Mouse (Mus musculus) thymus, adult 2 months (tissue): Measurements from ENCODE around the gene Srrm1. TPM values are rescaled to one million over a fixed set of nuclear protein-coding genes. Genes with fewer than 3 reads are reported as not detected.

Experiments
- DNase-seq: peaks from one replicate; pipeline ENCODE4 v3.0.0; 2021
- H3K27ac ChIP-seq: fragments of 200-500 bp; 2 replicates; pipeline ENCODE4 v1.5.1; 2012; ENCODE audit warnings: low read length, control low read depth; ENCODE audit not compliant: control insufficient read depth, insufficient read depth
- H3K27me3 ChIP-seq: fragments of 200-500 bp; 2 replicates; pipeline ENCODE4 v1.6.1; 2012; ENCODE audit warnings: mild to moderate bottlenecking, low read length, moderate library complexity, mixed read lengths; ENCODE audit not compliant: control insufficient read depth, insufficient read depth
- H3K36me3 ChIP-seq: fragments of 200-500 bp; 2 replicates; pipeline ENCODE4 v1.6.1; 2012; ENCODE audit warnings: mild to moderate bottlenecking, low read length, moderate library complexity; ENCODE audit not compliant: control insufficient read depth, insufficient read depth
- H3K4me1 ChIP-seq: fragments of 200-500 bp; replicated peaks from 2 replicates; pipeline ENCODE4 v1.6.1; 2012; ENCODE audit warnings: low read length; ENCODE audit not compliant: control insufficient read depth, insufficient read depth
- H3K4me3 ChIP-seq: fragments of 200-500 bp; 2 replicates; pipeline ENCODE4 v1.5.1; 2012; ENCODE audit warnings: mild to moderate bottlenecking, low read length, control low read depth, moderate library complexity; ENCODE audit not compliant: control insufficient read depth, insufficient read depth
- CTCF ChIP-seq: fragments of 200-500 bp; IDR thresholded peaks from 2 replicates; pipeline ENCODE4 v1.5.1; 2012; ENCODE audit warnings: mild to moderate bottlenecking, control low read depth, low read length, moderate library complexity, borderline replicate concordance; ENCODE audit not compliant: control insufficient read depth, poor library complexity, insufficient read depth; ENCODE audit errors: extremely low read depth
- POLR2A ChIP-seq: fragments of 200-500 bp; IDR thresholded peaks from 2 replicates; pipeline ENCODE4 v1.6.1; 2012; ENCODE audit warnings: mild to moderate bottlenecking, low read length, control low read depth, moderate library complexity; ENCODE audit not compliant: control insufficient read depth, poor library complexity, insufficient read depth; ENCODE audit errors: extremely low read depth
- WGBS: fragments of 180-500 bp; shearing (Covaris S2); methylation state at CpG from one replicate; pipeline ENCODE4 v1.1.7; 2018; 5-methylcytosine and 5-hydroxymethylcytosine counted together
- polyA plus RNA-seq: library from polyadenylated mRNA; depleted of rRNA; stranded (reverse); fragments of >200 nt; gene quantifications from 2 replicates; pipeline ENCODE4 v1.2.3, GENCODE M21; 2012

Srrm1 gene
- polyA plus RNA-seq, 1 experiment = 41.0 TPM

DNA sequence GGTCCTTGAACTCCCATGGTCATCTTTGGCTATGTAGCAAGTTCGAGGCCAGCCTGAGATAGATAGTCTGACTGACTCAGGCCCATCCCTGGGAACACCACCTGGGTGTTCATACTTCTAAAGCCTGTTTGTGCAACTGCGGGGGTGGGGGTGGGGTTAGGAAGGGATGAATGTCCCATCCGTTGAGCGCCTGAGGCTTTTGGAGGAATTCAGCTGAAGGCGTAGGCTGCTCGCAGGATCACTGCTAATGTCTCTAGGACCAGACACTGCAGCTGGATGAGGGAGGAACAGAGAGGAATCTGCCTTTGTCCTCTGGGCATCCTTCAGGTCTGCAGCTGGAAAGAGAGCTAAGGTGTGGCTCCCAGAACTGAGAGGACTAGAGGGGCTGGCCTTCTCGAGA is 41.5 kb upstream of the Srrm1 start:
- Histone ChIP-seq H3K4me3 (no peak overlapping the region), H3K4me1 (no peaks in the 10 kb centered on the region), H3K27me3 (peaks cover 6% of the 10 kb centered on the region; the same call in 1 of the 2 replicates), H3K36me3 (no peaks in the 10 kb centered on the region), H3K27ac (no peak overlapping the region)
- 93% methylated on average over 7 of the region's 7 CpGs for WGBS
- TF ChIP-seq POLR2A (no peak), CTCF (no peak)
- no peak for DNase-seq

DNA sequence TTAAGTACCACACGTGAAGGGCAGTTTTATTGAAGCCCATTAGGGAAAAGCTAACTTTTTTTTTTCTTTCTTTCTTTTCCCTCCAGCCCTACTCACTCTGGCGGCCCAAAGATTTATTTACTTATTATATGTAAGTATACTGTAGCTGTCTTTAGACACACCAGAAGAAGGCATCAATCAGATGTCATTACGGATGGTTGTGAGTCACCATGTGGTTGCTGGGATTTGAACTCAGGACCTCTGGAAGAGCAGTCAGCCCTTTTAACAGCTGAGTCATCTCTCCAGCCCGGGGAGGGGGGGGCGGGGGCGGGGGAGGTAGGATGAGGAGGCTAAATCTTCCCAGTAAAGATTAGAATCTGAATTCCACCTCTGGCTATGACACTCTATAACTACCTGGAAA is 40.3 kb upstream of the Srrm1 start:
- no peak for DNase-seq

DNA sequence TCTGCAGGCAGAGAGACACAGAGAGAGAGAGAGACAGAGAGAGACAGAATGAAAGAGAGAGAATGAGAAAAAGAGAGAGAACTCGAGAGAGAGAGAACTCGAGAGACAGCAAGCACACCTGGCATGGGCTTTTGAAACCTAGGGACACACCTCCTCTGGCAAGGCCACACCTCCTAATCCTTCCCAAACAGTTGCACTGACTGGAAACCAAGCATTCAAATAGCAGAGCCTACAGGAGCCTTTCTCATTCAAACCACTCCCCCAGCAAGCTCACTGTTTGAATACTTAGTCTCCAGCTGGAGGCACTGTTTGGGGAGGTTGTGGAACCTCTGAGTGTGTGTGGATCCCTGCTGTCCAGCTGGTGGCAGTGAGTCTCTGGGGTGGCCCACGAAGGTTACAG is 39.7 kb upstream of the Srrm1 start:
- TF ChIP-seq CTCF = no peak
- TF ChIP-seq POLR2A = no peak
- 88% methylated on average over 3 of the region's 3 CpGs for WGBS
- no peak for DNase-seq

More for the DNA sequence above, 40.3 kb upstream of the Srrm1 start:
- Histone ChIP-seq H3K4me3 (no peak overlapping the region), H3K27ac (no peak overlapping the region), H3K27me3 (peaks cover 6% of the 10 kb centered on the region; the same call in 1 of the 2 replicates), H3K4me1 (no peaks in the 10 kb centered on the region), H3K36me3 (no peaks in the 10 kb centered on the region)
- WGBS = 86% methylated on average over 6 of the region's 6 CpGs
- TF ChIP-seq CTCF (no peak), POLR2A (no peak)

DNA sequence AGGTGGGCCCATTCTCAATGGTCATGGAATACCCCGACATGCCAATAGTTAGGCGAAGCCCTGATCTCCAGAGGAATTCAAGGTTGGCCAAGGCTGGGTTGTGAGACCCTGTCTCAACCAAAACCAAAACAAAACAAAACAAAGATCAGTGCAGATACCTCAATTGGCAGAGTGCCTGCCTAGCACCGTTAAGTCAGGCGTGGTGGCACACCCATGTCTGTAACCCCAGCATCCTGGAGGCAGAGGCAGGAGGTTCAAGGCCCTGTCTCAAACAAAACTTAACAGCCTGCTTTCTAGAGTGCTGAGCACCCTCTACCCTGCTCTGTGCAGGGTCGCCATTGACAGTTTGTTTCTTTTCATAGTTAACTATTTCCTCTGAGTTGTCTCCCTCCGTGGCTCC is 37.9 kb upstream of the Srrm1 start:
- 72% methylated on average over 6 of the region's 6 CpGs for WGBS
- no peak for DNase-seq
- H3K27me3 ChIP-seq = no peaks in the 10 kb centered on the region
- no peak overlapping the region for H3K4me3 ChIP-seq
- H3K27ac ChIP-seq = no peak overlapping the region
- TF ChIP-seq POLR2A (no peak), CTCF (no peak)
- H3K36me3 ChIP-seq = no peaks in the 10 kb centered on the region
- H3K4me1 ChIP-seq = no peaks in the 10 kb centered on the region

More for the DNA sequence above, 39.7 kb upstream of the Srrm1 start:
- Histone ChIP-seq H3K4me3 (no peak overlapping the region), H3K36me3 (no peaks in the 10 kb centered on the region), H3K27ac (no peak overlapping the region), H3K27me3 (peaks cover 3% of the 10 kb centered on the region; the same call in 1 of the 2 replicates), H3K4me1 (no peaks in the 10 kb centered on the region)

DNA sequence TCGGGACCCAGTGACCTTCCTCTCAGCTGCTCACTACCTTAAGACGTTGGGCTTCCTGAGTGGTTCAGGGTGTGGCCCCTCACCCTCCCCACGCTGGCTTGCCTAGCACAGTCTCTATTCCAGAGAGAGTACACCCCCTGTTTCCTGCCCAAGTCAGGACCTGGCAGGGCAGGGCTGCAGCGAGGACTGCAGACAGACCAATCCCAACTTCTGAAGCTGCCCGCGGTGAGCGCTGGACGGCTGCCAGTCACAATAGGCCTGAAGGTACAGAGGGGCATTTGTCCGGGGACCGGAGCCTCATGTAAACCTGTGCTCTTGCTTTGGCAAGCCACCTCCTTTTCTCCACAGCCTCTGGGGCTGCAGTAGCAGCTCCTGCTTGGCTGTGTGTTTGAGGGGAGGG is 32.5 kb upstream of the Srrm1 start:
- no peak for DNase-seq
- WGBS = 30% methylated on average over 10 of the region's 10 CpGs
- Histone ChIP-seq H3K36me3 (no peaks in the 10 kb centered on the region), H3K4me3 (no peak overlapping the region), H3K27ac (no peak overlapping the region), H3K4me1 (peaks cover 2% of the 10 kb centered on the region), H3K27me3 (no peaks in the 10 kb centered on the region)
- TF ChIP-seq CTCF = no peak
- TF ChIP-seq POLR2A = no peak

DNA sequence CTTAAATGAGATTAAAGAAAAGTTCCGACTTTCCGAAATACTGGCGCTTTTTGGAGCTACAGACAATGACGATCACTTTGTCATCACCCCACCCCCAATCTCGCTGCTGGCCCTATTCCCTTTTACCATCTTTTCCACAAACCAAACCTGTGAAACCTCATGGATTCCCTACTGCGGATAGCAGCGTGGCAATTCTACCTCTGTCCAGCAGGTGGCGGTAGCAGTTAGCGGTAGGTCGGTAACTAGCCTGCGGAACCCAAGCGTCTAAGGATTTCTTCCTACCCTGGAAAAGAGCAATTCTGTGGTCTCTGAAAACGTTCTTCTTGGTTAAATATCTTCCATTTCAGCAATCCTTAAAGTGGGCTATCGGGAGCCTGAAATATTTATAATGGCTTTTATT is 29.2 kb upstream of the Srrm1 start:
- DNase-seq = peak; percentile 61
- Histone ChIP-seq H3K27ac (no peak overlapping the region), H3K36me3 (no peaks in the 10 kb centered on the region), H3K27me3 (no peaks in the 10 kb centered on the region), H3K4me1 (peaks cover 2% of the 10 kb centered on the region), H3K4me3 (no peak overlapping the region)
- WGBS = 6% methylated on average over 14 of the region's 14 CpGs
- TF ChIP-seq CTCF = peak; percentile 82; the same call in 1 of the 2 replicates
- no peak for TF ChIP-seq POLR2A

DNA sequence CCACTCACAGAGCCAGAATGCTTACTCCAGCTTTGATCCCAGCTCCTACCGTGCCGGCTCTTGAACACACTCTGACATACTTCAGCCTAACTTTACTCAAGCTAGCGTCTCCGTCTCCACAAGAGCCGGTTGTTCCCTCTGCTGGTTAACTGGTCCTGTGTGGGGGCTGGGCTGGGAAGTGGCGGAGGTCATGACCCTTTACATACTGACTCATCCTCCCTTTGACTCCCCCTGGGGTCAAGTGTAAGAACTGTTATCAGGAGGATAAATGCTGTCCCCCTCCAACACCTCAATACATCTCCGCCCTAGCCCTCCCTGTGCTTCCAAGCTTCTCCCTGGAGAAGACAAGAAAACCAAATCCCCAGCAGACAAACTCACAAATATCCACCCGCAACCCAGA is 28.2 kb upstream of the Srrm1 start:
- Histone ChIP-seq H3K4me3 (no peak overlapping the region), H3K27ac (no peak overlapping the region), H3K4me1 (peaks cover 2% of the 10 kb centered on the region), H3K27me3 (no peaks in the 10 kb centered on the region), H3K36me3 (no peaks in the 10 kb centered on the region)
- DNase-seq = no peak
- TF ChIP-seq POLR2A (no peak), CTCF (no peak)
- WGBS = 79% methylated on average over 8 of the region's 8 CpGs
